Mouse (Mus musculus) stomach, embryonic 15.5 days (tissue): ENCODE data around the gene Sstr2. TPM values are rescaled to one million over a fixed set of nuclear protein-coding genes. Genes with fewer than 3 reads are reported as not detected.

Source experiments
- ATAC-seq: fragments of 200-750 bp; cut with Nextera tagmentation; 2 replicates; pipeline ENCODE4 v1.8.0; 2017; ENCODE audit warnings: low read depth, moderate number of reproducible peaks, moderate TSS enrichment; ENCODE audit not compliant: insufficient read depth, low FRiP score
- H3K27ac ChIP-seq: fragments of 300-500 bp; sonication (generic); 2 replicates; pipeline ENCODE4 v1.5.1; 2015; ENCODE audit warnings: mild to moderate bottlenecking, inconsistent platforms
- H3K27me3 ChIP-seq: fragments of 300-500 bp; sonication (generic); replicated peaks from 2 replicates; pipeline ENCODE4 v1.6.1; 2015; ENCODE audit warnings: inconsistent platforms
- H3K36me3 ChIP-seq: fragments of 300-500 bp; sonication (generic); 2 replicates; pipeline ENCODE4 v1.6.1; 2015; ENCODE audit warnings: inconsistent platforms
- H3K4me1 ChIP-seq: fragments of 300-500 bp; sonication (generic); 2 replicates; pipeline ENCODE4 v1.6.1; 2015; ENCODE audit warnings: inconsistent platforms
- H3K4me2 ChIP-seq: fragments of 300-500 bp; sonication (generic); 2 replicates; pipeline ENCODE4 v1.6.1; 2015; ENCODE audit warnings: mild to moderate bottlenecking, inconsistent platforms
- H3K4me3 ChIP-seq: fragments of 300-500 bp; sonication (generic); replicated peaks from 2 replicates; pipeline ENCODE4 v1.5.1; 2015; ENCODE audit warnings: inconsistent platforms
- H3K9ac ChIP-seq: fragments of 300-500 bp; sonication (generic); 2 replicates; pipeline ENCODE4 v1.6.1; 2015; ENCODE audit warnings: inconsistent platforms
- H3K9me3 ChIP-seq: fragments of 300-500 bp; sonication (generic); 2 replicates; pipeline ENCODE4 v1.6.1; 2016; ENCODE audit warnings: inconsistent platforms
- WGBS: fragments of 180-500 bp; shearing (Covaris S2); methylation state at CpG from one replicate; pipeline ENCODE4 v1.1.7; 2015; 5-methylcytosine and 5-hydroxymethylcytosine counted together
- polyA plus RNA-seq: library from polyadenylated mRNA; unstranded; fragments of >200 nt; fragmentation: Nextera tagmentation; extraction: Ambion mirVana; gene quantifications from 2 replicates; pipeline ENCODE4 v1.2.1, GENCODE M21; 2015

Sstr2 gene
- polyA plus RNA-seq, 1 experiment from 2014 or later, result 1.9 TPM

DNA sequence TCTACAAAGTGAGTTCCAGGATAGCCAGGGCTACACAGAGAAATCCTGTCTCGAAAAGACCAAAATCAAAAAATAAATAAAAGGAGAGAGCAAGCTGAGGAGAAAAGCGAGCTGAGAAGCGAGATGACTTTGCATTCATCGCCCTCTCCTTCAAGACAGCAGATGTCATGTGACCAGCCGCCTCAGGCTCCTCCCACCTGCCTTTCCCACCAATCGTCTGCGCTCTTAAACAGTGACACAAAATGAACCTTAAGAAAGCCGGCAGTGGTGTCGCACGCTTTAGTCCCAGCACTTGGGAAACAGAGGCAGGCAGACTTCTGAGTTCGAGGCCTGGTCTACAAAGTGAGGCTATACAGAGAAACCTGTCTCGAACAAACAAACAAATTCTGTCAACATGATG lies 11.6 kb upstream of the Sstr2 start:
- H3K27me3 ChIP-seq, result no peaks in the 10 kb centered on the region
- no peak overlapping the region for H3K27ac ChIP-seq
- peaks cover 11% of the 10 kb centered on the region; the same call in 1 of the 2 replicates for H3K4me1 ChIP-seq
- H3K9ac ChIP-seq, result no peak overlapping the region
- ATAC-seq, result no peak
- H3K9me3 ChIP-seq, result 0 out of 2 replicates have a peak, but pooled peaks cover 6% of the 10 kb centered on the region
- WGBS, result 94% methylated on average over 12 of the region's 12 CpGs
- H3K36me3 ChIP-seq, result no peaks in the 10 kb centered on the region
- no peak overlapping the region for H3K4me3 ChIP-seq
- no peak overlapping the region for H3K4me2 ChIP-seq

DNA sequence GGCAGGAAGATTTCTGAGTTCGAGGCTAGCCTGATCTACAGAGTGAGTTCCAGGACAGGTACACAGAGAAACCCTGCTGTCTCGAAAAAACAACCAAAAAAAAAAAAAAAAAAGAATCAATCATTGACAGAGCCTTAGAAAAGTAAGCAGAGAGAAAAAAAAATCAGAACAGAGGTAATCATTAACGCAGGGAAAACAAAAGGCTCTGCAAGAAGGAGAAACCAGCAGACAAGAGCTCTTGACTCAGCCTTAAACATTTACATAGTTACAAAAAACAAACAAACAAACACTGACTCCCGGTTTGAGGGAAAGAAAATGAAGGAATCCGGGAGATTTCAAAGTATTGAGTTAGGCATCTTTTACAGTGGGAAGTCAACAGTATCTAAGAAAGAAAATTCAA lies 9.6 kb upstream of the Sstr2 start:
- no peak overlapping the region for H3K27ac ChIP-seq
- no peaks in the 10 kb centered on the region for H3K36me3 ChIP-seq
- 0 out of 2 replicates have a peak, but pooled peaks cover 5% of the 10 kb centered on the region for H3K27me3 ChIP-seq
- H3K4me2 ChIP-seq, result no peak overlapping the region
- no peak overlapping the region for H3K4me3 ChIP-seq
- H3K9me3 ChIP-seq, result 0 out of 2 replicates have a peak, but pooled peaks cover 6% of the 10 kb centered on the region
- WGBS, result 58% methylated on average over 5 of the region's 5 CpGs
- no peak; the same call in 1 of the 2 replicates for ATAC-seq
- H3K4me1 ChIP-seq, result peaks cover 11% of the 10 kb centered on the region; the same call in 1 of the 2 replicates
- H3K9ac ChIP-seq, result no peak overlapping the region

DNA sequence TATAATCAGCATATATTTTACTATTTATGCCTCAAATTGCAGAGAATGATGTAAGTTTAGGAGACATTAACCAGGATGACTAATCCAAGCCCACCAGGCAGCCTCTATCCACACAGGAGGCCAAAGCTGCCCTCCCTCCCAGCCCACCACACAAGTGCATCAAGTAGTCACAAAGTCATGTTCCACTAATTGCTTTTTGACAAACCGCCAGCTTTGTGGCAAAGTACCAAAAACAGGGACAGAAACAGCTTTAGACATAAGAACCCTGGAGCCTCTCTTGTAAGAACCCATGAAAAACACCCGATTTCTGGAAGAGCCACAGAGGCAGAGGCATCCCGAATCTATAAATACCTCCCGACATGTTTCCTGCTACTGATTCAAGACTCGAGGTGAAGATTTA lies 8.9 kb upstream of the Sstr2 start:
- no peak overlapping the region for H3K4me2 ChIP-seq
- no peak for ATAC-seq
- 0 out of 2 replicates have a peak, but pooled peaks cover 6% of the 10 kb centered on the region for H3K9me3 ChIP-seq
- H3K27me3 ChIP-seq, result peaks cover 5% of the 10 kb centered on the region; the same call in 1 of the 2 replicates
- no peaks in the 10 kb centered on the region for H3K36me3 ChIP-seq
- H3K4me1 ChIP-seq, result peaks cover 11% of the 10 kb centered on the region; the same call in 1 of the 2 replicates
- no peak overlapping the region for H3K4me3 ChIP-seq
- H3K9ac ChIP-seq, result no peak overlapping the region
- WGBS, result 49% methylated on average over 5 of the region's 5 CpGs
- no peak overlapping the region for H3K27ac ChIP-seq

DNA sequence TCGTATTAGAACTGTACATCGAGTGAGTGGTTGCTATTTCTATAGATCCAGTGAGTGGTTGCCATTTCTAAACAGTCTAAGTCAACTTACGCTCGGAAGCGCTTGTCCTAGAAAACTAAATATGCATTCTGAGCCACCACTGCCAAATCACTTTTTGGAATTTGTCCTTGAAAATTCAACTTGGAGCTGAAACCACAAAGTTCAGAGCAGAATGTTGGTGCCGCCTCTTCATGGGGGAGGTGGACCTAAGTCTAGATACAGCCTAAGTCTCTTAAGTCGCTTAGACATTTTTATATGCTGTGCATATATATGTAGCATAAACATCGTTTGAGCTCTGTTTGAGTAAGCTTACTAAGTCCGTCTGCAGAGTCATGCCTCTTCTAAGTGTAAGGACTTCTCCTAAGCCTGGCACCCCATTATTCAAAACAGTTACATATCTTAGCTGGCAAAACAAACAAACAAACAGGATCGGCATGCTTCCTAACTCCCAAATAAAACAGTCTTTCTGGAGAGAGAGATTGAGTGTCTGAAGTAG lies 8.0 kb upstream of the Sstr2 start:
- Histone ChIP-seq H3K4me2 (0 out of 2 replicates have a peak overlapping the region, but pooled peaks have one; percentile 36), H3K27me3 (peaks cover 11% of the 10 kb centered on the region; the same call in 1 of the 2 replicates), H3K4me3 (no peak overlapping the region), H3K27ac (no peak overlapping the region), H3K9ac (no peak overlapping the region), H3K4me1 (peaks cover 11% of the 10 kb centered on the region; the same call in 1 of the 2 replicates), H3K36me3 (no peaks in the 10 kb centered on the region), H3K9me3 (0 out of 2 replicates have a peak, but pooled peaks cover under 1% of the 10 kb centered on the region)
- ATAC-seq, result no peak
- 61% methylated on average over 10 of the region's 10 CpGs for WGBS

DNA sequence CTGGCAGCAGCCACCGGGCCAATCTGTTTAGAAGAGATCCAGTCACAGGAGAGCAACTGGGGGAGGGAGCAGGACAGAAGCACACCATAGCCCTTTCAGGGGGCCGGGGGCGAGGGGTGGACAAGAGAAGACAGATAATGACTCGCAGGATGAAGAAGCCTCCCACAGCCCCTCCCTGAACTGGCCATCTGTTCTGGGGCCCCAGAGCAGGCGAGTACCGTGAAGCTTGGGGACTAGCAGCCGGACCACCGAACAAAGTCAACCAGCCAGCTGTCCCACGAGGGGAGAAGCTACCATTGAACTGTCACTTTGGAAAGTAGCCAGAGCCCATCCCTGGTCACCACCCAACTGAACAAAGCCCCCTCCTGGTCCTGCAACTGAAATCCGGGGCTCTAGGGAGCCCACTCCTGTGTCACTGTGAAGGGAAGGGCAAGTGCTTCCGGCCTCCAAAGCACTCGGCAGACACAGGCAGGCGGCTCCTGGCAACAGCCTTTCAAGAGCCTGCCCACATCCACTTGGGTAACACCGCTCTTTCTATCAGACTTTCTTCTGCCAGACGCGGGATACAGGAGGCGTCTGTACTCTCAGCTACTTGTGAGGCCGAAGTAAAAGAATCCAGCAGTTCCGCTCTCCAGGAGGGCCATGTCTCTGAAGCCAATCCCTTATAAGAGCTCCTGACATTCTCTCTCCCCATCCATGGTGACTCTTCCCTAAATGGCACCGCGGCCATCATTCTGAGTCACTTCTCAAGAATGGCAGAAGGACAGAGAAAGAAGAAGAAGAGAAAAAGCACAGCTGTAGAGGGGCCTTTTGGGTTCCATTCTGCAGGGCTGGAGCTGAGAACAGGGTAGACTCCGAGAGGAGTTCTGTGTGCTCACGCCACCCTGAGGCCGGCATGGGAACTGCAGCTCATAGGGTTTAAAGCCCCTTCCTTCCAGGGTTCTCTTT lies 7.2 kb upstream of the Sstr2 start:
- Histone ChIP-seq H3K27me3 (peaks cover 11% of the 10 kb centered on the region; the same call in 1 of the 2 replicates), H3K4me2 (peak overlapping the region; percentile 36; the same call in 1 of the 2 replicates), H3K36me3 (no peaks in the 10 kb centered on the region), H3K4me1 (peaks cover 11% of the 10 kb centered on the region; the same call in 1 of the 2 replicates), H3K9me3 (no peaks in the 10 kb centered on the region), H3K4me3 (no peak overlapping the region), H3K9ac (no peak overlapping the region), H3K27ac (peak overlapping the region; percentile 23)
- ATAC-seq, result no peak
- WGBS, result 23% methylated on average over 24 of the region's 24 CpGs

DNA sequence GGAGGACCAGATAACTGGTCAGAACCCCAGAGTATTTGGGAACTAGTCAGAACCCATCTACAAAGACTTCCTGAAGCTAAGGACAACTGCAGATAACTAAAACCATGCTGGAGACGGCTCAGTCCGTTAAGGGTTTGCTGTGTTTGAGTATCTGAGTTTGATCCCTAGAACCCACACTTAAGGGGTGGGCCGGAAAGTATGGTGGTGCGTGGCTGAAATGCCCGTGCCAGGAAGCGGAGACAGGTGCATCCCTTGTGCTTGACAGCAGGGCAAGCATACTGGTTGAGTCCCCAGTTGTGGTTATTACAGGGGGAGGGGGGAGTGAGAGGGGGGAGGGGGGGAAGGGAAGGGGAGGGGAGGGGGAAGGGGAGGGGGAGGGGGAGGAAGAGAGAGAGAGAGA lies 4.7 kb upstream of the Sstr2 start:
- Histone ChIP-seq H3K9ac (no peak overlapping the region), H3K9me3 (no peaks in the 10 kb centered on the region), H3K4me3 (no peak overlapping the region), H3K36me3 (no peaks in the 10 kb centered on the region), H3K4me2 (no peak overlapping the region), H3K27ac (no peak overlapping the region), H3K27me3 (peaks cover 21% of the 10 kb centered on the region), H3K4me1 (peaks cover 32% of the 10 kb centered on the region; the same call in 1 of the 2 replicates)
- WGBS, result 86% methylated on average over 6 of the region's 6 CpGs
- ATAC-seq, result no peak

DNA sequence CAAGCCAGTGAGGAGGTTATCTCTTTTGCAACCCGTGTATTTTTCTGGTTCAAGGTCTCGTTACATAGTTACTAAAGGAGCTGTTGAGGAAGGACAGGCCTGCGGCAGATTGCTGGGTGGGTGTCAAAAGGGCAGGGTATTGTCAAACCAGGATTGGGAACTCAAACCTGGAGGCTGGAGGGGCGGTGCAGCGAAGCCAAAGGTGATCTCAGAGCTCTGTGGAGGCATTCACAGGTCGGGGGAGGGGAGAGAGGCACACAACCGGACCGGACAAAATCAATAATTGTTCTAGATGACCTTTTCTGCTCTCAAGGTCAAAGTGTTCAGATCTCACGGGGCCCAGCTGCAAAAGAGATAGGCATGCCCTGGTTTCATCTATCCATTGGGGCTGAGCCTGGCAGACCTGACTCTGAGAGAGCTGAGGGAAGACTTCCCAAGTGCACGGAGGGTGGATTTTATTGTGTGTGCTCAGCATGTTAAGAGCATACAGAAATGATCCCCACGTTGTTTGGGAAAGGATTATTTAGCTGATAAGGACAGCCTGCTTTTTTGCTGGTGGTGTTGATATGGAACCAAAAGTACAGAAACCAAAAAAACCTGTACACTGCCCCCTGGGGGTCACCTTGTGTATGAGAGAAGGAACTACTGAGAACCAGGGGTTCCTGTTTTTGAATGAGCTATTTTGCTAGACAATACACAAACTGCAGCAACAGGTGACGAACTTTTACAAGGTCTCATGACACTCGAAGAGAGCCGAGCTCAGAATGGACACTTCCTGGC lies 1.8 kb upstream of the Sstr2 start:
- peaks cover 25% of the 10 kb centered on the region; the same call in 1 of the 2 replicates for H3K4me1 ChIP-seq
- no peak overlapping the region for H3K27ac ChIP-seq
- 0 out of 2 replicates have a peak overlapping the region, but pooled peaks have one; percentile 82 for H3K4me2 ChIP-seq
- H3K9ac ChIP-seq, result no peak overlapping the region
- peaks cover 38% of the 10 kb centered on the region for H3K27me3 ChIP-seq
- peak; percentile 41; the same call in 1 of the 2 replicates for ATAC-seq
- 37% methylated on average over 14 of the region's 14 CpGs for WGBS
- H3K4me3 ChIP-seq, result no peak overlapping the region
- H3K36me3 ChIP-seq, result no peaks in the 10 kb centered on the region
- H3K9me3 ChIP-seq, result no peaks in the 10 kb centered on the region

DNA sequence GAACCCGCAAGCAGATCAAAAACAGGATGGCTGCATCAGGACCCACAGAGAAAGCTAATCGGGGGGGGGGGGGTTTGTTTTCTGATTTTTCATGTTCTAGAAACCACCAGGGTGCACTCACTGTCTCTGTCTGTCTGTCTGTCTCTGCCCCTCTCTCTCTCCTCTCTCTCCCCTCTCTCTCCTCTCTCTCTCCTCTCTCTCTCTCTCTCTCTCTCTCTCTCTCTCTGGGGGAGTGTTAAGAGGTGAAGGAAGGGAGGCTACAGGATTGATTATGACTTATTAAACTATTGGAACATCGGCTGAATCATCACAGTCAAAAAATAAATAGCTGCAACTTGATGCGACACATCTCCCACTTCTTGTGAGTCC lies 855 bp upstream of the Sstr2 start:
- WGBS, result 19% methylated on average over 4 of the region's 4 CpGs
- H3K4me1 ChIP-seq, result peaks cover 24% of the 10 kb centered on the region; the same call in 1 of the 2 replicates
- H3K4me2 ChIP-seq, result peak overlapping the region; percentile 82
- H3K9me3 ChIP-seq, result no peaks in the 10 kb centered on the region
- H3K27ac ChIP-seq, result no peak overlapping the region
- peaks cover 38% of the 10 kb centered on the region for H3K27me3 ChIP-seq
- H3K4me3 ChIP-seq, result peak overlapping the region; percentile 44
- H3K9ac ChIP-seq, result no peak overlapping the region
- no peaks in the 10 kb centered on the region for H3K36me3 ChIP-seq
- ATAC-seq, result no peak

DNA sequence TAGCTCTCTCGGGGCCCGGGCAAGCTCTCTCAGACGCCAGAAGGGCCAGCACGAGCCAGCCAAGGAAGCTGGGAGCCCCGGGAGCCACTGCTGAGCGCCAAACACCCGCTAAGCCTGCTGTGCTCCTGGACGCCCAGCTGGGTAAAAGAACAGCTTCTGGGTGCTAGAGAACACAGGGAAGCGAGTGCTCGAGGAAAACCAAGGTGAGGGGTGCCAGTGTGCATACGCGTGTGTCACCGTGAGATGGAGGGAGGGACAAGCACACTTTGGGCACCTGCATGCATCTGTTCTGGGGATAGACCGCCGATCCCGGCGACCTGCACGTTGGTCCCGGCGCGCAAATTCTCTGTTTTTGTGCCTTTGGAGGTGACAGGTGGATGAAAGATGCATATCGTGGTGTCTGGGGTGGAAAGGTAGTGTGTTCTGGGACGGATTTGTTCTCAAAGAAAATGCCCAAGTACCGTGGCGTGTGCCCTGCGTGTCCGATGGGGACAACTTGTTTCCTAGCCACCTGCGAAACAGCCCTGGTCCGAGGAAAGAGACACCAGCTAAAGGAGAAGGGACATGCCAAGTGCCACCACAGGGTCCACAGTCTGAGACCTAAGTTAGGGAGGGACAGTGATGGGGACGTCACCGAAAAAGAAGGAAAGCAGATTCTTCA lies 408 bp downstream of the Sstr2 start:
- no peaks in the 10 kb centered on the region for H3K36me3 ChIP-seq
- H3K4me1 ChIP-seq, result peaks cover 24% of the 10 kb centered on the region; the same call in 1 of the 2 replicates
- no peak overlapping the region for H3K27ac ChIP-seq
- H3K4me3 ChIP-seq, result peak overlapping the region; percentile 44
- WGBS, result 2% methylated on average over 31 of the region's 31 CpGs
- peak overlapping the region; percentile 82 for H3K4me2 ChIP-seq
- no peak for ATAC-seq
- H3K9me3 ChIP-seq, result no peaks in the 10 kb centered on the region
- H3K9ac ChIP-seq, result 0 out of 2 replicates have a peak overlapping the region, but pooled peaks have one; percentile 19
- H3K27me3 ChIP-seq, result peaks cover 33% of the 10 kb centered on the region

DNA sequence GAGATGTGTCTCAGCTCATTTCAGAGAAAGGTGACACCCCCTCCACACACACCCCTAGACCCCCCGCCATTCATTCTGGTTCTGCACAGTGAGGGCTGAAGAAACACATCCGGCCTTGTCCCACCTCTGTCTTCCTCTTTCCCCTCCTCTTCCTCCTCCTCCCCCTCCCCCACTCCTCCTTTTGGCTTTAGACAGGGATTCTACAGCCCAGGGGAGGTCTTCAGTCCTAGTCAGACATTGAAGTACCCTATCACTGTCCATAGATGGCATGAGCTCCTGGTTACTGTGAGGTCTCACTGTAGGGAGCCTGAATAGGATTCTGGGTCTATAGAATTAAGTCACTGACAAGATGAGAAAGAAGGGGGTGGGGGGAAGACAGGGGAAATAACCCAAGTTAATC lies 1.9 kb downstream of the Sstr2 start:
- no peak for ATAC-seq
- no peak overlapping the region for H3K4me2 ChIP-seq
- H3K9me3 ChIP-seq, result no peaks in the 10 kb centered on the region
- no peak overlapping the region for H3K9ac ChIP-seq
- 82% methylated on average over 2 of the region's 2 CpGs for WGBS
- H3K27ac ChIP-seq, result no peak overlapping the region
- no peaks in the 10 kb centered on the region for H3K36me3 ChIP-seq
- H3K4me1 ChIP-seq, result peaks cover 24% of the 10 kb centered on the region; the same call in 1 of the 2 replicates
- H3K4me3 ChIP-seq, result no peak overlapping the region
- H3K27me3 ChIP-seq, result peaks cover 27% of the 10 kb centered on the region

DNA sequence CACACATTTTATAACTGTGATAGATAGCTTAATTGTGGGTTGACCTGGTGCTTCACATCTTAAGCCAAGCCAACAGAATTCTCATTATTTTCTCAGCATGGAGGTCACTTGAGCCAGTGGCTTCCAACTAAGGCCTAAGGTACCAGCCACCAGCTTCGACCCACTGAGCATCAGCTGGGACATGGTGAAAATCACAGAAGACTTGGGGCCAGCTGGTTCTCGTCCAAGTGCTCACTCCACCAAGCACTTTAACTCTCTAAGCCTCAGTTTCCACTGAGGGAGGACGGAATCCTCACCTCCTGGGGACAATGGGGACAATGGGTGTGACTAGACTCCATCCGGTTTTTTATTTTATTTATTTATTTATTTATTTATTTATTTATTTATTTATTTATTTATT lies 2.9 kb downstream of the Sstr2 start:
- no peak for ATAC-seq
- WGBS, result 79% methylated on average over 4 of the region's 4 CpGs
- no peak overlapping the region for H3K27ac ChIP-seq
- H3K4me2 ChIP-seq, result no peak overlapping the region
- H3K4me1 ChIP-seq, result peaks cover 24% of the 10 kb centered on the region; the same call in 1 of the 2 replicates
- no peaks in the 10 kb centered on the region for H3K36me3 ChIP-seq
- peaks cover 27% of the 10 kb centered on the region for H3K27me3 ChIP-seq
- H3K4me3 ChIP-seq, result no peak overlapping the region
- H3K9ac ChIP-seq, result no peak overlapping the region
- no peaks in the 10 kb centered on the region for H3K9me3 ChIP-seq
